Mouse (Mus musculus) small intestine, adult 2 months (tissue): ENCODE measurements around the gene Gpd1. TPM values are rescaled to one million over a fixed set of nuclear protein-coding genes. Genes with fewer than 3 reads are reported as not detected.

Experiments used
- H3K27ac ChIP-seq: fragments of 200-500 bp; 2 replicates; pipeline ENCODE4 v1.5.1; 2012; ENCODE audit warnings: low read depth, low read length, control low read depth, inconsistent platforms; ENCODE audit not compliant: insufficient read depth
- H3K27me3 ChIP-seq: fragments of 200-500 bp; 2 replicates; pipeline ENCODE4 v1.6.1; 2012; ENCODE audit warnings: mild to moderate bottlenecking, moderate library complexity, low read length, inconsistent platforms; ENCODE audit not compliant: control insufficient read depth, insufficient read depth
- H3K36me3 ChIP-seq: fragments of 200-500 bp; 2 replicates; pipeline ENCODE4 v1.6.1; 2012; ENCODE audit warnings: mild to moderate bottlenecking, low read length, control low read depth, inconsistent platforms; ENCODE audit not compliant: control insufficient read depth, insufficient read depth
- H3K4me1 ChIP-seq: fragments of 200-500 bp; 2 replicates; pipeline ENCODE4 v1.6.1; 2012; ENCODE audit warnings: low read length, inconsistent platforms, mixed read lengths; ENCODE audit not compliant: control insufficient read depth, insufficient read depth, insufficient read length
- H3K4me3 ChIP-seq: fragments of 200-500 bp; 2 replicates; pipeline ENCODE4 v1.5.1; 2012; ENCODE audit warnings: low read depth, mild to moderate bottlenecking, control low read depth, inconsistent platforms, low read length, moderate library complexity
- CTCF ChIP-seq: fragments of 200-500 bp; IDR thresholded peaks from 2 replicates; pipeline ENCODE4 v1.5.1; 2012; ENCODE audit warnings: low read depth, mild to moderate bottlenecking, control low read depth, inconsistent platforms, low read length, moderate library complexity, mixed read lengths; ENCODE audit not compliant: insufficient replicate concordance, insufficient read length; ENCODE audit errors: extremely low read depth
- POLR2A ChIP-seq: fragments of 200-500 bp; IDR thresholded peaks from 2 replicates; pipeline ENCODE4 v1.6.1; 2012; ENCODE audit warnings: low read depth, mild to moderate bottlenecking, control low read depth, inconsistent platforms, low read length, moderate library complexity
- WGBS: fragments of 180-500 bp; shearing (Covaris S2); methylation state at CpG from one replicate; pipeline ENCODE4 v1.1.7; 2018; 5-methylcytosine and 5-hydroxymethylcytosine counted together
- polyA plus RNA-seq: library from polyadenylated mRNA; depleted of rRNA; stranded (reverse); fragments of >200 nt; gene quantifications from 2 replicates; pipeline ENCODE4 v1.2.3, GENCODE M21; 2012; rRNA removed

The Gpd1 gene
- polyA plus RNA-seq, 1 experiment = 260 TPM

DNA sequence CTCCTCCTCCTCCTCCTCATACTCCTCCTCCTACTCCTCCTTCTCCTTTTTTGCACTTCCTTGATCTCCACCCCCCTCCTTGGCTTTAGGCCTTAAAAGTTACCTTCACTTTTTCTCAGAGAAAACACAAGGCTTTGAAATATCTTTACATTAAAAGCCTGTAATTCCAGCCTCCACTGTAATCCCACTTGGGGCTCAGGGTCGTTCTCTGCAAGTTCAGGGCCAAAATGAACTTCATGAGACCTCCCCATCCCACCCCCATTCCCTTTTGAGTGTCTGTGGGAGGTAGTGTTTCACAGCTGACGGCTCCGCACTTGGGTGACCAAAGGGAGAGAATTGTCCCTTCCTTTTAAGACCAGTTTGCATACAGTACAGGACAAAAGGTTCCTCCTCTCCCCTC is 55.6 kb downstream of the Gpd1 start:
- Histone ChIP-seq H3K4me3 (peak overlapping the region; percentile 77; the same call in 1 of the 2 replicates), H3K4me1 (no peaks in the 10 kb centered on the region; the same call in none of the 2 replicates), H3K27me3 (no peaks in the 10 kb centered on the region), H3K36me3 (peaks cover 5% of the 10 kb centered on the region), H3K27ac (no peak overlapping the region)
- 43% methylated on average over 3 of the region's 3 CpGs for WGBS
- no peak for TF ChIP-seq POLR2A
- no peak for TF ChIP-seq CTCF

Other genes with a start within 250 kb of the Gpd1 start
- 2.7 and 5.2 TPM in 2 replicates for gene Bcdin3d, start 242.8 kb upstream of the Gpd1 start, polyA plus RNA-seq
- 1.3 and 1.7 TPM in 2 replicates for gene Faim2, start 189.3 kb upstream of the Gpd1 start, polyA plus RNA-seq
- gene Aqp2, start 138.5 kb upstream of the Gpd1 start, polyA plus RNA-seq = not detected in 2 replicates
- gene Aqp5, start 126.7 kb upstream of the Gpd1 start, polyA plus RNA-seq = 0.20 and 52.4 TPM in 2 replicates
- gene Aqp6, start 116.1 kb upstream of the Gpd1 start, polyA plus RNA-seq = not detected in 2 replicates
- 6.8 and 12.5 TPM in 2 replicates for gene Racgap1, start 65.9 kb upstream of the Gpd1 start, polyA plus RNA-seq
- 0.30 and 0.70 TPM in 2 replicates for gene Asic1, start 47.1 kb upstream of the Gpd1 start, polyA plus RNA-seq
- gene Smarcd1, start 15.4 kb upstream of the Gpd1 start, polyA plus RNA-seq = 9.5 and 23.8 TPM in 2 replicates
- 3.0 TPM in 1 of 2 replicates, not detected in the other for gene Gm17349, start 12.0 kb upstream of the Gpd1 start, polyA plus RNA-seq
- gene Cox14, start 8.1 kb downstream of the Gpd1 start, polyA plus RNA-seq = 301 and 397 TPM in 2 replicates
- 6.9 and 8.2 TPM in 2 replicates for gene Cers5, start 55.4 kb downstream of the Gpd1 start, polyA plus RNA-seq
- 26.1 and 47.7 TPM in 2 replicates for gene Lima1, start 157.9 kb downstream of the Gpd1 start, polyA plus RNA-seq
- gene Fam186a, start 249.5 kb downstream of the Gpd1 start, polyA plus RNA-seq = not detected in 2 replicates